Mouse (Mus musculus) brain, embryonic 14.5 days (tissue): ENCODE measurements at regions not wholly inside any gene's neighbourhood (a gene's known extent, or its start where the extent isn't known, plus 50 kb on each side); places are given as distances from the start of the nearest gene placed in this dataset.
A peak's percentile ranks its signal among the peaks of the same experiment; 100 is the strongest.
"Not testable (repeated sequence)": the region's sequence is repeated elsewhere in the genome, so short reads cannot be mapped to it uniquely, and the experiment has no call there.

Experiments used
- DNase-seq: peaks from one replicate; pipeline ENCODE4 v3.0.0-alpha.2; 2011; ENCODE audit warnings: low read depth
- CTCF ChIP-seq: fragments of 200-500 bp; IDR thresholded peaks from 2 replicates; pipeline ENCODE4 v1.5.1; 2012; ENCODE audit warnings: inconsistent platforms, mild to moderate bottlenecking, moderate library complexity, borderline replicate concordance; ENCODE audit not compliant: insufficient read depth, insufficient read length; ENCODE audit errors: extremely low read depth
- POLR2A ChIP-seq: fragments of 200-500 bp; IDR thresholded peaks from 2 replicates; pipeline ENCODE4 v1.6.1; 2012; ENCODE audit warnings: mild to moderate bottlenecking, inconsistent platforms, borderline replicate concordance; ENCODE audit not compliant: poor library complexity, insufficient read depth, insufficient read length, severe bottlenecking; ENCODE audit errors: extremely low read depth

DNA sequence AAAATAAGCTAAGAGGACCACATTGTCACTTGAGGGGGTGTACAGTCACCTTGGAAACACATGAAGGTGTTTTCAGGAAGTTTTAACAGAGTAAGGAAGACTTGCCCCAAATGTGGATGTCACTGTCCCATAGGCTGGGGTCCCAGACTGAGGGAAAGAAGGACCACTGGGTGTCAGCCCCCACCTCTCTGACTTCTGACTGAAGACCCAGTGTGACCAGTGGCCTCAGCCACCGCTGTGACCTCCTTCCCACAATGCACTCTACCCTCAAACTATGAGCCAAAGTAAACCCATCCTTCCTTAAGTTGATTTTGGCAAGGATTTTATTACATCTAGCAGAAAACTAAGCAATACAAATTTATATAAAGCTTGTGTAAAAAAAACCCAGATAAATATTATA lies 94.8 kb upstream of the Mdm1 start:
- TF ChIP-seq POLR2A (no peak), CTCF (no peak)
- DNase-seq, result no peak

DNA sequence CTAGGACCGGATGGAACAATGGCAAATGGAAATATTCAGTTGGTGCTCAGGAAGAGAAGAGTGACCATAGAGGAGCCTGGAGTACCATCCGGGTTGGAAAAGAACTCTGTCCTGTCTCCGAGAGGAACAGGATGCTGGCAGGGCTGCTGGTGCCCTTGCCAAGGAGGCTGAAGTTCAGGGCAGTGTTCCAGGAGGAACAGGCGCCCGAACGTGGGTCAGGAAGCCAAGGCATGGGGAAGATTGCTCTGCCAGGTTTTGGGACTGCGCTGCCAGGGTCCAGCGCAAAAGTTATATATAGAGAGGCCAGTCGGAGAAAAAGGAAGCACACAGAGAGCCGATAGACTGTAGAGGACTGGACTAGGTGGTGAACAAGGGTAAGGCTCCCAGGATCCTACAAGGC lies 92.3 kb upstream of the Mdm1 start:
- no peak for DNase-seq
- TF ChIP-seq CTCF, result no peak
- TF ChIP-seq POLR2A, result no peak

DNA sequence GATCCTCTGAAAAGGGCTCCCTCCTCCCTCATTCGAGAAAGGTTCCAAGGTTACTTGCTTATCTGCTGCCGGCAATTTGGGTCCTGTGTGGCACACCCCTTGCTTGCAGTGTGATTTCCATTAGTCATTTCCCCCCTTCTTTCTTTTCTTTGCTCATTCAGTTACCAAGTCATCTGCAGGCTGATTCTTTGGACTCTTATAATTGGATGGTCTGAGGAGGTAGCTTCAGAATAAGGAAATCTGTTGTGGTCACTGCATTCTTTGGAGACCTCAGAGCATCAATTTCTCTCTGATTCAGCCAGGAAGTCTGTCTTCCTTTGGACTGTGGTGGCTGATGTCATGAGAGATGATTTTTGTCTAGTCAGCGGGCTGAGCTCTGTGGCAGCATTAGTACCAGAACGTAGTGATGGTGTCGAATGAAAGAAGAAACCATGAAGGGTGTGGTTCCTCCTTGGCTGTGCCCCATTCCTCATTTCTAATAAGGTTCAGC lies 91.4 kb upstream of the Mdm1 start:
- TF ChIP-seq POLR2A (no peak), CTCF (no peak)
- DNase-seq, result no peak

DNA sequence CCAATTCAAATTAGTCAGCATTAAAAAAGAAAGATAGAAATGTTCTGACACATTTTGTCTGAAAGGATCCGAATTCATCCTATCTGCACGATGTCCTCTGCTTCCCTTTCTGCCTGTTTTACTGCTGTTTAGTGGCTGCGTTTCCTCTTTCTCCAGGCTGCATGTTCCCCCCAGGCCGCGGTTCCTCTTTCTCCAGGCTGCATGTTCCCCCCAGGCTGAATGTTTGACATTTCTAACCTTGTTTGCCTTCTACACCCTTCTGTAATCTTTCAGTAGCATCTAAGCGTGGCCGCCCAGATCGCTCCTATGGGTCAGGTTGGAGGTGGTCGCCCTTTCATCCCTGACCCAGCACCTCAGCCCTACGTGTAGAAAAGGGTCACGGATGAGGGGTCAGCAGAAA lies 89.6 kb upstream of the Mdm1 start:
- no peak for DNase-seq
- TF ChIP-seq CTCF (no peak), POLR2A (no peak)

DNA sequence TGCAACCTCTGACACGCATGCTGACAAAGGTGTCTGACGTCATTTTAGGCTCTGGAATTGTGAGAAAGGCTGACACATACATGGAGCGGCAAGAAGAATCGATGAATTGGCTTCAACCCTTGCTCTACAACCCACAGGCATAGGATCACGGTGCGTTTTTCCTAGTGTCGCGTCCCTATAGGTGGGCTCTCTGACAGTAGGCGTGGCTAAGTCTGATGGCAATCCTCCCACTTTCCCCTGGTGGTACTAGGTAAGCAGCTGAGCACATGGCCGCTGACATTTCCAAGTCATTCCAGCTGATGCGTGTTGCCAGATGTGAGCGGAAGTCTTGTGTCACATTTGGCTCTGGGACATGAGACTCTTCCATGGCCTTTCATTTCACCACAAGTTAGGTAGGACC lies 89.1 kb upstream of the Mdm1 start:
- TF ChIP-seq CTCF (no peak), POLR2A (no peak)
- no peak for DNase-seq

DNA sequence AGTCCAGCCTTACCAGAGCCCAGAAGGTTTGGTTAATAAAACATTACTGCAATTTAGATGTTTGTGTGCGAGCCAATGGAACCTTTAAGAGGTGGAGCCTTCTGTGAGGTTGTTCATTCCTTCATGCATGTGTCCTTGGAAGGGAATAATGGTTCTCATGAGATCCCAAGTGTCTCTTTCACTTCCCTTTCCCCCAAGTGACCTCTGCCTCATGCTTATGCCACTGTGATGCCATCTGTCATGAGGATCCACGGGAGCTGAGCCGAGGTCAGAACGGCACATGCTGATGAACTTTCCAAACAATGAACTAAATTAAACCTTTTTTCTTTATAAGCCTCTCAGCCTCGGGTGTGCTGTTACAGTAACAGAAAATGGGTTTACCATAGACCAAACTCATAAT lies 88.6 kb upstream of the Mdm1 start:
- no peak for TF ChIP-seq POLR2A
- TF ChIP-seq CTCF, result no peak
- no peak for DNase-seq

DNA sequence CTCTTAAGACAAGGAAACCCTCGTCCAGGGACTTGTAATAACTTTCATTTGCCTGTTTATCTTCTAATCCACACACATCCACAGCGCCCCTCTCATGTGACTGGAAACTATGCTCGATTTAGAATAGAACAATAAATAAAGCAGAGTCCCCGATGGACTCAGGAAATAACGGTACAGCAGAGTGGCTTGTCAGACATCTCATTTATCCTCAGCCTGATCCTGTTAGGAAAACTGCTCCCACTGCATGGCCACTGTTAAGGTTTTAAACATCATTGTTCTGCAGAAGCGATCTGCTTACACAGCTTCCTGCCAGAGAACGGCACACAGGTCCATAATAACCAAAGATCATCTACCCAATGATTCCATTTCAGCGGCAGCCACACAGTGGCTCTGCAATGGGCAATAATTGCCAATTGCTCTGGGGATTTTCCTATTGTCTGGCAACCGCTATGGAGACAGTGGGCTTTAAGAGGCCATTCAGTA lies 84.8 kb upstream of the Mdm1 start:
- peak; percentile 69 for DNase-seq
- TF ChIP-seq POLR2A (no peak), CTCF (no peak)

DNA sequence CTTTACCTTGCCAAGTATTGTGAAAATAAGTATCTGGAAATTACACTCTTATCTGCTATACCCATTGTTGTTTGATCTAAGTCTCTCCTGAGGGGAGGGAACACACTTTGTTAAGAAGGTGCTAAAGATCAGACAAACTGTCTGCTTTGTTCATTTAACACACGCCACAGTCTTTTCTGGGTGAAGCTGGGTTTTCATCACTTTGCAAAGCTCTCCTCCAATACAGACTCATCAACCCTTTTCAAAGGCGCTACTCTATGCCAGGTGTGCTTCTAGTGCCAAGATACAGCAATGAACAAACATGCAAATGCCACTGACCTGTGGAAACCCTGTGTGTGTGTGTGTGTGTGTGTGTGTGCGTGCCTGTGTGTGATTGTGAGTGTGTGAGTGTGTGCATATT lies 84.1 kb upstream of the Mdm1 start:
- TF ChIP-seq CTCF, result no peak
- TF ChIP-seq POLR2A, result no peak
- peak; percentile 19 for DNase-seq

DNA sequence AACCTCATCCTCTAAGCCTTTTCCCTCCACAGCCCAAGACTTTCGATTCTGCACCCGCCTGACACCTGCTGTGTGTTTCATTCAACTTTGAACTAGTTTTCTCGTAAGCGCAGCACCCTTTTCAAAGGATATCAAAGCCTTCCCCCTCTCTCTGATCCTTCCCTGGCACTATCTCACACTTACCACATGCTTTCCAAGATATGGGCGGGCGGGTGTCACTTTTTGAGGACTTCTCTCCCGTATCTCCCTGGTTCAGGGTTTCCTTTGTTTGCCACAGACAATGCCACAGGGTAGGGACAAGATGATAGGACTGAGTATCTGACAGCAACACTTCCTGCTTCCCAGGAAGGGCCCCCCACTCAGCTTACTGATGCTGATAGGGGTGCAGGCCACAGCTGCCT lies 76.8 kb upstream of the Mdm1 start:
- peak; percentile 29 for DNase-seq
- no peak for TF ChIP-seq POLR2A
- TF ChIP-seq CTCF, result no peak

DNA sequence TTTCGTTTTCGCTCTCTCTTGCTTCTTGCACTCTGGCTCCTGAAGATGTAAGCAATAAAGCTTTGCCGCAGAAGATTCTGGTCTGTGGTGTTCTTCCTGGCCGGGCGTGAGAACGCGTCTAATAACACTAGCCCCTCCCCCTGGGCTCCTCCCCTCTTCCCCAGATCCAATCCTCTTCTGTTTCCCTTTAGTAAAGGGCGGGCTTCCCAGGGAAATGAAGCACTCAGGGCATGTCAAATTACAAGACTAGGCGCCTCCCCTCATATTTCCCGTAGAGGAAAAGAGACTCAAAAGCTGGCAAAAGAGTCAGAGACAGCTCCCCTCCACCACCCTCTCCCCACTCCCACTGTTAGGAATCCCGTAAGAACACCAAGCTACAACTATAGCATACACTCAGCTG lies 65.3 kb upstream of the Mdm1 start:
- DNase-seq, result not testable (repeated sequence)

DNA sequence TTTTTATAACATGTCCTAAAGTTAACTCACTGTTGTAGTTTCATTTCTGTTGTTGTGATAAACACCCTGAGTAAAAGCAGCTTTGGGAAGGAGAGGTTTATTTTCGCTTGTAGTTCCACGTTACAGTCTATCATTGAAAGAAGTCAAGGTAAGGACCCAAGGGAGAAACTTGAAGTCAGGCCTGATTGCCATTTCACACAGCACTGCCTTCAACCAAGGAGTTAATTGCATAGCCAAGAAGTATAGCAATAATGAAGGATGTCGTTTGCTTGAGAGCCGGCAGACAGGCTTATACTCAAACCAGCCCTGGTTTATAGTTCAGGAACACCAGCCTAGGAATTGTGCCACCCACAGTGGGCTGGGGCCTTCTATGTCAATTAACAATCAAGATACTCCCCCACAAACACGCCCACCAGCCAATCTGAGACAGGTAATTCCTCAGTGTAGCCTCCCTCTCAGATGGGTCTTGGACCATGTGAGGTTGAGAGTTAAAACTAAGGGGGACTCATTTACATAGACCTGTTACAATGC lies 59.9 kb upstream of the Mdm1 start:
- TF ChIP-seq CTCF, result no peak
- no peak for TF ChIP-seq POLR2A
- DNase-seq, result no peak

DNA sequence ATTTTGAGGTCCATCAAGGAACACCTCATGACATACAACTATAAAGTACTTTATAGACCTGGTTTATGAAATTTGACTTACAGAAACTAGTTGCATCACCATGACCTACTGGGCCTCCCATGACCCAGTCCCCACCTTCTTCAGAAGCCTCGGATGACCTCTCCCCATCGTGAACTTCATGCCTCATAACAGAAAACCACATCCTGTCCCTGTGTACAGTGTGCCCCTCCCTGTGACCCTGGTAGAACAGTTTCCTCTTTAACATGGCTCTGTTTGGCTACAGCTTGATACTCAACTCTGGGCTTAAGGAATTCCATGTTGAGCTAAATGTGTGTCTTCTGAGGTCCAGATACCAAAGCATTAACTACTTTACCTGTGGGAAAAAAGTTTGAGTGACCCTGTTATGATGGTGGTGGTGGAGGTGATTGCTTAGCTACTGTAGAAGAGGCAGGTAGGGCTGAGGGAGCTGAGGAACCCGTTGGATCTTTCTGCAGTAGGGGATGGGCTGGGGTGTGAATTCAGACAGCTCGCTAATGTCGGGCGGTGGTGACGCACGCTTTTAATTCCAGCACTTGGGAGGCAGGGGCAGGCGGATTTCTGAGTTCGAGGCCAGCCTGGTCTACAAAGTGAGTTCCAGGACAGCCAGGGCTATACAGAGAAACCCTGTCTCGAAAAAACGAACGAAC lies 58.4 kb upstream of the Mdm1 start:
- no peak for DNase-seq
- no peak for TF ChIP-seq POLR2A
- no peak for TF ChIP-seq CTCF

DNA sequence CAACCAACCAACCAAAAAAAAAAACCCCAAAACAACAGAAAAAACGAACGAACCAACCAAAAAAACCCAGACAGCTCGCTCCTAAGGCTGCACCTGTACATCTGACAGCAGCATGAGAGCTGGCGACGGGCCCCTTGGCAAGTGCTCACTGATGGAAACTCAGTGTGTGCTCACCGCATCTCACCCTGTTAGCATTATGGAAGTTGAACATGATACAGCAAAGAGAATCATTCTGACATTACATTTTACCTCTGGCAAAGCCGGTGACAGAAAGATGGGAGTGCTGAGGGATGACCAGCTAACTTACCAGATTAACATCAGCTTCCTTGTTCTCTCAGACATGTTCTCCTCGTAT lies 57.9 kb upstream of the Mdm1 start:
- no peak for TF ChIP-seq POLR2A
- no peak for TF ChIP-seq CTCF
- no peak for DNase-seq
